Mouse (Mus musculus): ENCODE data around the gene Evx2. TPM values are rescaled to one million over a fixed set of nuclear protein-coding genes. Genes with fewer than 3 reads are reported as not detected.

The Evx2 gene
- polyA plus RNA-seq, 1 experiment from 2014 or later = not detected

- DNase-seq (no peak), ATAC-seq (ENCODE audit: insufficient read depth) (no peak)
- no peaks in the 10 kb centered on the region for H3K27me3 ChIP-seq (ENCODE audit: insufficient read depth, low read length)
- no peak for TF ChIP-seq CTCF (IDR thresholded peaks at IDR 0.05; ENCODE audit: low read depth)
- no peaks in the 10 kb centered on the region; the same call in 1 of the 2 replicates for H3K9me3 ChIP-seq (ENCODE audit: low read depth, low read length)
- no peak overlapping the region for H3K4me3 ChIP-seq (ENCODE audit: low read depth, low read length)
- no peaks in the 10 kb centered on the region for H3K36me3 ChIP-seq (ENCODE audit: insufficient read depth)
- no peak overlapping the region for H3K4me2 ChIP-seq
- no peak overlapping the region for H3K27ac ChIP-seq (ENCODE audit: low read depth)
- no peaks in the 10 kb centered on the region for H3K4me1 ChIP-seq (ENCODE audit: insufficient read depth)
- H3K9ac ChIP-seq = no peak overlapping the region
These were observed 50.0 kb downstream of the Evx2 start for GRCm38 (mm10) chr2:74609350-74609749.

GRCm38 (mm10) chr2:74606087-74606760 lies 53.1 kb downstream of the Evx2 start:
- DNase-seq = no peak
- Histone ChIP-seq H3K9ac (no peak overlapping the region), H3K4me2 (no peak overlapping the region), H3K4me1 (ENCODE audit: insufficient read depth) (no peaks in the 10 kb centered on the region), H3K4me3 (ENCODE audit: low read depth, low read length) (no peak overlapping the region), H3K27me3 (ENCODE audit: insufficient read depth, low read length) (no peaks in the 10 kb centered on the region), H3K27ac (ENCODE audit: low read depth) (no peak overlapping the region), H3K36me3 (ENCODE audit: insufficient read depth) (no peaks in the 10 kb centered on the region), H3K9me3 (ENCODE audit: low read depth, low read length) (no peaks in the 10 kb centered on the region)
- no peak for TF ChIP-seq CTCF (IDR thresholded peaks at IDR 0.05; ENCODE audit: low read depth)
- no peak for ATAC-seq (ENCODE audit: insufficient read depth)
- WGBS = 91% methylated on average over 5 of the region's 5 CpGs

- DNase-seq = no peak
- WGBS = 56% methylated on average over 3 of the region's 3 CpGs
These were observed 55.3 kb downstream of the Evx2 start for GRCm38 (mm10) chr2:74604011-74604410.

More at GRCm38 (mm10) chr2:74604011-74604410, 55.3 kb downstream of the Evx2 start:
- no peak for ATAC-seq (ENCODE audit: insufficient read depth)
- no peak overlapping the region for H3K4me3 ChIP-seq (ENCODE audit: low read depth, low read length)
- H3K9me3 ChIP-seq (ENCODE audit: low read depth, low read length) = no peaks in the 10 kb centered on the region
- H3K9ac ChIP-seq = no peak overlapping the region
- H3K27me3 ChIP-seq (ENCODE audit: insufficient read depth, low read length) = no peaks in the 10 kb centered on the region
- H3K36me3 ChIP-seq (ENCODE audit: insufficient read depth) = no peaks in the 10 kb centered on the region
- H3K4me2 ChIP-seq = no peak overlapping the region
- H3K27ac ChIP-seq (ENCODE audit: low read depth) = no peak overlapping the region
- no peak for TF ChIP-seq CTCF (IDR thresholded peaks at IDR 0.05; ENCODE audit: low read depth)
- H3K4me1 ChIP-seq (ENCODE audit: insufficient read depth) = no peaks in the 10 kb centered on the region

Small RNAs within 50 kb of the gene (microRNA-seq; reads per million reads assigned to microRNA genes)
- not detected for gene Gm44463 (ENCODE audit: borderline number of aligned reads)

Other genes starting within 250 kb of the Evx2 start
- 28.6 and 30.4 TPM in 2 replicates for gene Lnpk, start 80.1 kb downstream of the Evx2 start, polyA plus RNA-seq (2014; fragmentation: Nextera tagmentation; extraction: Ambion mirVana)
- not detected in 2 replicates for gene Hoxd13, start 8.8 kb upstream of the Evx2 start, polyA plus RNA-seq (2014; fragmentation: Nextera tagmentation; extraction: Ambion mirVana)
- not detected in 2 replicates for gene Hoxd12, start 15.5 kb upstream of the Evx2 start, polyA plus RNA-seq (2014; fragmentation: Nextera tagmentation; extraction: Ambion mirVana)
- gene Hoxd11, start 20.0 kb upstream of the Evx2 start, polyA plus RNA-seq (2014; fragmentation: Nextera tagmentation; extraction: Ambion mirVana) = not detected in 2 replicates
- gene Hoxd10, start 32.4 kb upstream of the Evx2 start, polyA plus RNA-seq (2014; fragmentation: Nextera tagmentation; extraction: Ambion mirVana) = 0.14 TPM in 1 of 2 replicates, not detected in the other
- 0.13 TPM in 1 of 2 replicates, not detected in the other for gene Hoxd9, start 38.2 kb upstream of the Evx2 start, polyA plus RNA-seq (2014; fragmentation: Nextera tagmentation; extraction: Ambion mirVana)
- gene Hoxd8, start 45.1 kb upstream of the Evx2 start, polyA plus RNA-seq (2014; fragmentation: Nextera tagmentation; extraction: Ambion mirVana) = 0.27 and 0.29 TPM in 2 replicates
- not detected in 2 replicates for gene Hoxd3, start 52.4 kb upstream of the Evx2 start, polyA plus RNA-seq (2014; fragmentation: Nextera tagmentation; extraction: Ambion mirVana)
- gene Hoxd4, start 52.4 kb upstream of the Evx2 start, polyA plus RNA-seq (2014; fragmentation: Nextera tagmentation; extraction: Ambion mirVana) = not detected in 2 replicates
- gene Gm28230, start 67.2 kb upstream of the Evx2 start, polyA plus RNA-seq (2014; fragmentation: Nextera tagmentation; extraction: Ambion mirVana) = not detected in 2 replicates
- 0.09 TPM in 1 of 2 replicates, not detected in the other for gene Hoxd1, start 103.4 kb upstream of the Evx2 start, polyA plus RNA-seq (2014; fragmentation: Nextera tagmentation; extraction: Ambion mirVana)
- 122 and 125 TPM in 2 replicates for gene Mtx2, start 166.2 kb upstream of the Evx2 start, polyA plus RNA-seq (2014; fragmentation: Nextera tagmentation; extraction: Ambion mirVana)

Data from lung, embryonic 14.5 days (tissue).